Mouse (Mus musculus) heart, embryonic 14.5 days (tissue): ENCODE measurements around the gene Lrch1. TPM values are rescaled to one million over a fixed set of nuclear protein-coding genes. Genes with fewer than 3 reads are reported as not detected.

Source experiments
- ATAC-seq: fragments of 200-750 bp; cut with Nextera tagmentation; 2 replicates; pipeline ENCODE4 v1.8.0; 2017; ENCODE audit warnings: low read depth, moderate TSS enrichment; ENCODE audit not compliant: insufficient number of reproducible peaks, insufficient read depth, low FRiP score
- H3K27ac ChIP-seq, 2 experiments: fragments of 200-500 bp in 1 of 2; fragments of 300-500 bp in 1 of 2; sonication (generic) in 1 of 2; replicated peaks in 1 of 2; 2 replicates each; pipeline ENCODE4 v1.5.1; 2012 to 2014; ENCODE audit warnings: low read depth in 2 of 2, low read length in 2 of 2, control low read depth in 1 of 2, mild to moderate bottlenecking in 1 of 2, mixed read lengths in 1 of 2; ENCODE audit not compliant: control insufficient read depth in 1 of 2, insufficient read depth in 1 of 2
- H3K27me3 ChIP-seq: fragments of 300-500 bp; sonication (generic); 2 replicates; pipeline ENCODE4 v1.6.1; 2014; ENCODE audit warnings: mild to moderate bottlenecking, low read length, control low read depth; ENCODE audit not compliant: control insufficient read depth, insufficient read depth
- H3K36me3 ChIP-seq: fragments of 300-500 bp; sonication (generic); 2 replicates; pipeline ENCODE4 v1.6.1; 2014; ENCODE audit warnings: mild to moderate bottlenecking, control low read depth, low read length, mixed read lengths; ENCODE audit not compliant: control insufficient read depth, insufficient read depth
- H3K4me1 ChIP-seq, 2 experiments: fragments of 200-500 bp in 1 of 2; fragments of 300-500 bp in 1 of 2; sonication (generic) in 1 of 2; 2 replicates each; pipeline ENCODE4 v1.6.1; 2012 to 2014; ENCODE audit warnings: low read length in 2 of 2, control low read depth in 1 of 2, mixed read lengths in 1 of 2; ENCODE audit not compliant: control insufficient read depth in 2 of 2, insufficient read depth in 2 of 2
- H3K4me2 ChIP-seq: fragments of 300-500 bp; sonication (generic); 2 replicates; pipeline ENCODE4 v1.6.1; 2014; ENCODE audit warnings: mild to moderate bottlenecking, low read length
- H3K4me3 ChIP-seq, 2 experiments: fragments of 200-500 bp in 1 of 2; fragments of 300-500 bp in 1 of 2; sonication (generic) in 1 of 2; 2 replicates each; pipeline ENCODE4 v1.5.1; 2012 to 2014; ENCODE audit warnings: low read length in 2 of 2, mild to moderate bottlenecking in 2 of 2, control low read depth in 1 of 2, low read depth in 1 of 2, moderate library complexity in 1 of 2; ENCODE audit not compliant: control insufficient read depth in 1 of 2, insufficient read depth in 1 of 2
- H3K9ac ChIP-seq: fragments of 300-500 bp; sonication (generic); 2 replicates; pipeline ENCODE4 v1.6.1; 2014; ENCODE audit warnings: mild to moderate bottlenecking, low read length
- H3K9me3 ChIP-seq: fragments of 300-500 bp; sonication (generic); 2 replicates; pipeline ENCODE4 v1.6.1; 2016; ENCODE audit warnings: low read length, control low read depth; ENCODE audit not compliant: control insufficient read depth
- WGBS: fragments of 180-500 bp; shearing (Covaris S2); extraction: QIAGEN DNeasy Blood & Tissue Kit; methylation state at CpG from one replicate; pipeline ENCODE4 v1.1.7; 2014; 5-methylcytosine and 5-hydroxymethylcytosine counted together
- polyA plus RNA-seq: library from polyadenylated mRNA; unstranded; fragments of >200 nt; fragmentation: Nextera tagmentation; extraction: Ambion mirVana; gene quantifications from 2 replicates; pipeline ENCODE4 v1.2.1, GENCODE M21; 2014

The Lrch1 gene
- polyA plus RNA-seq, 1 experiment from 2014 or later: 11.4 TPM

DNA sequence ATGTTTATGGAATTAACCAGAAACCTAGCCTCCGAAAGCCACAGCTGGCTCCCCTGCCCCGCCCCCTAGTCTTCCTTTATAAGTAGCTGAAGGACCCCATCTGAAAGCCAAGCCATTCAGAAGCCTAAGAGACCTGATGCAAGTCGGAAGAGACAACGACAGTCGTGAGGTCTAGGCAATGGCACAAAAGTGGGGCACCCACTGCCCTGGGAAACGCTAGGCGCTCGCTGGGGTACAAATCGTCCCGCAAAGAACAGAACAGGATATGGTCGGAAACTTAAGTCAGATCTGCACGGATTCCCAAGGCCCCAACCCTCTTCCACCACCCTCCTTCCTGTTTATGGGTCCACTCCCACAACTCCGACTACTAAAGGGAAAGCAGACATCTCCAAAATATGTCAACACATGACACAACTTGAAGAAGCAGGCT lies 1.3 kb downstream of the Lrch1 start:
- H3K9ac ChIP-seq: peak overlapping the region; percentile 93
- H3K4me1 ChIP-seq: peaks cover 8 to 26% of the 10 kb centered on the region in 2 experiments
- ATAC-seq: no peak
- H3K27me3 ChIP-seq: no peaks in the 10 kb centered on the region
- no peaks in the 10 kb centered on the region for H3K9me3 ChIP-seq
- peak overlapping the region; percentile 85 to 93 for H3K27ac ChIP-seq
- H3K4me2 ChIP-seq: peak overlapping the region; percentile 89
- WGBS: 2% methylated on average over 13 of the region's 13 CpGs
- no peaks in the 10 kb centered on the region for H3K36me3 ChIP-seq
- peak overlapping the region; percentile 67 to 94 for H3K4me3 ChIP-seq

GRCm38 (mm10) chr14:74945266-74946215 lies 2.1 kb downstream of the Lrch1 start:
- H3K27ac ChIP-seq: peak overlapping the region in 1 of 2 experiments; percentile 93; a peak in 2 of 4 replicates
- no peak for ATAC-seq
- WGBS: 51% methylated on average over 11 of the region's 11 CpGs
- H3K4me3 ChIP-seq: peak overlapping the region; percentile 67 to 94; a peak in 3 of 4 replicates
- H3K4me2 ChIP-seq: peak overlapping the region; percentile 89
- H3K4me1 ChIP-seq: peaks cover 8 to 26% of the 10 kb centered on the region in 2 experiments
- H3K9me3 ChIP-seq: no peaks in the 10 kb centered on the region
- peaks cover 5% of the 10 kb centered on the region; the same call in 1 of the 2 replicates for H3K36me3 ChIP-seq
- H3K27me3 ChIP-seq: no peaks in the 10 kb centered on the region
- H3K9ac ChIP-seq: peak overlapping the region; percentile 93

GRCm38 (mm10) chr14:74944128-74944755 lies 3.4 kb downstream of the Lrch1 start:
- Histone ChIP-seq H3K4me3 (no peak overlapping the region), H3K27me3 (no peaks in the 10 kb centered on the region), H3K9ac (no peak overlapping the region), H3K36me3 (peaks cover 5% of the 10 kb centered on the region; the same call in 1 of the 2 replicates), H3K9me3 (no peaks in the 10 kb centered on the region), H3K4me2 (no peak overlapping the region), H3K27ac (no peak overlapping the region), H3K4me1 (peaks cover 8 to 27% of the 10 kb centered on the region in 2 experiments)
- WGBS: 85% methylated on average over 7 of the region's 7 CpGs
- ATAC-seq: no peak

DNA sequence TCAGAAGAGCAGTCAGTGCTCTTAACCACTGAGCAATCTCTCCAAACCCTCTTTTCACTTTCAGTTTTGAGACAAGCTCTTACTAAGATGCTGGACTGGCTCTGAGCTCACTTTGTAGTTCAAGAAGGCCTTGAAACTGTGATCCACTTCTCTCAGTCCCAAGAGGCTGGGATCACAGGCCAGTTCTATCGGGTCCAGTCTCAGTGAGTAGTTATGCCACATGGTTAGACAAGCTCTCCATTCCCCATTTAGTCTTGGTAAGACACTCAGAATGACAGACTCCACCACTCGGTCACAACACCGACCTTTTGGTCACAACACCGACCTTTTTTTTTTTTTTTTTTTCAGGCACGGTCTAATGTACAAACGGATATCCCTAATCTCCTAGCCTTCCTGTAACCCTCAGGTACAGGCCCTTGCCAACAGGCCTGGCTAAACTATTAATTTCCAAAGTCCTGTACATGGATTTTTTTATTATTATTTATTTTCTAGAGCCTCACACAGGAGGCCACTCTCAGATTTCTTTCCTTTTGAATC lies 4.0 kb downstream of the Lrch1 start:
- Histone ChIP-seq H3K9ac (no peak overlapping the region), H3K4me3 (no peak overlapping the region), H3K4me1 (peaks cover 8 to 27% of the 10 kb centered on the region in 2 experiments), H3K9me3 (no peaks in the 10 kb centered on the region), H3K27ac (no peak overlapping the region), H3K27me3 (no peaks in the 10 kb centered on the region), H3K36me3 (peaks cover 5% of the 10 kb centered on the region; the same call in 1 of the 2 replicates), H3K4me2 (no peak overlapping the region)
- ATAC-seq: no peak
- WGBS: 74% methylated on average over 6 of the region's 6 CpGs

DNA sequence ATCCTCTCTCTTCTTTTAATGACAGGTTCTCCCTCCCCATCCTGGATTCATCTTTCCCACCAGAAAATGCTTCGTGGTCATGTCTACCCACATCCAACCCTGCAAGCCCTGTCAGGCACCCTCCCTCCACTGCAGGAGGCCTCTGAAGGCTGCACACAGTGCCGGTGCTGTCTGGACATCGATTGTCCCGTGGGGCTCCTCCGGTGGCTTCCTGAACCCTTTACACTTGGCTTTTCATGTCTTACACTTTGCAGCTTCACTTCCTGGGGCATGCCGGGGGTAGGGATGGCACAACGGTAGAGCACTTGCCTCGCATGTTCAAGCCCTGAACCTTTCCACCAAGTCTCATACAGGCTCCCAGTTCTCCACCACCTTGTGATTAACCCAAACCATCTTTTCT lies 4.7 kb downstream of the Lrch1 start:
- H3K9me3 ChIP-seq: no peaks in the 10 kb centered on the region
- H3K36me3 ChIP-seq: peaks cover 5% of the 10 kb centered on the region; the same call in 1 of the 2 replicates
- no peak overlapping the region for H3K4me3 ChIP-seq
- no peak overlapping the region for H3K27ac ChIP-seq
- no peaks in the 10 kb centered on the region for H3K27me3 ChIP-seq
- H3K4me2 ChIP-seq: no peak overlapping the region
- ATAC-seq: no peak
- peaks cover 6 to 21% of the 10 kb centered on the region in 2 experiments; a peak in 3 of 4 replicates for H3K4me1 ChIP-seq
- WGBS: 52% methylated on average over 8 of the region's 8 CpGs
- no peak overlapping the region for H3K9ac ChIP-seq

DNA sequence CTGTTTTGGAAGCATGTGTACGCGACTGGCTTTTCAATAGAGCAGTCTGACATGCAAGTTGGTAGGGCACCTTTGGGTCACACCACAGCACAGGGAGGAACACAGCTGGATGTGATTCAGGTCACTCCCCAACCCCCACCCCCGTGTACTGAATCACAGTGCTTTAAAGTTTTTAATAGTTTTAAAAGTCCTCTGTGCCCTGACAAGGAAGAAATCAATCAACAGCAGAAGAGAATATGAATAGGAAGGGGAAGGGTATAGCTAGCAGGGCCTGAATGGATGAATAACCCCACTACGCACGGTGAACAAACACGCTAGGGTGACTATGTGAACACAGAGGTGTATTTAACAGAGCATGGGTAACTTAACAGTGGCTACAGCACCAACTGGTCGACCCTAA lies 6.1 kb downstream of the Lrch1 start:
- 90% methylated on average over 7 of the region's 7 CpGs for WGBS
- no peak overlapping the region for H3K4me3 ChIP-seq
- H3K4me2 ChIP-seq: no peak overlapping the region
- ATAC-seq: no peak
- peaks cover 5% of the 10 kb centered on the region; the same call in 1 of the 2 replicates for H3K36me3 ChIP-seq
- H3K9me3 ChIP-seq: no peaks in the 10 kb centered on the region
- peaks cover 6 to 20% of the 10 kb centered on the region in 2 experiments; a peak in 3 of 4 replicates for H3K4me1 ChIP-seq
- no peaks in the 10 kb centered on the region for H3K27me3 ChIP-seq
- H3K9ac ChIP-seq: no peak overlapping the region
- no peak overlapping the region for H3K27ac ChIP-seq

DNA sequence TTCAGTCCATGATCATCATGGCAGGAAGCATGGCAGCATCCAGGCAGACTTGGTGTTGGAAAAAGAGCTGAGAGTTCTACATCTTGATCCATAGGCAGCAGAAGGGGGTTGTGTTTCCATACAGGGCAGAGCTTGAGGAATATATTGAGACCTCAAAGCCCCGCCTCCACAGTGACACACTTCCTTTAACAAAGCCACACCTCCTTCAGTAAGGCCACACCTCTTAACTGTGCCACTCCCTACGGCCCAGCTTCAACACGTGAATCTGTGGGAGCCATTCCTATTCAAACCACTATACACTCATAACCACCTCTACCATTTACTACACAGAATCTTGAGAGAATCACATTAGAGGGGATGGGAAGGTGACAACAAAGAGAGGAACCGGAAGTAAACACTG lies 6.9 kb downstream of the Lrch1 start:
- H3K27ac ChIP-seq: no peak overlapping the region
- no peak overlapping the region for H3K4me3 ChIP-seq
- ATAC-seq: no peak
- WGBS: 82% methylated on average over 4 of the region's 4 CpGs
- H3K36me3 ChIP-seq: peaks cover 5% of the 10 kb centered on the region; the same call in 1 of the 2 replicates
- H3K9me3 ChIP-seq: no peaks in the 10 kb centered on the region
- no peaks in the 10 kb centered on the region for H3K27me3 ChIP-seq
- no peak overlapping the region for H3K4me2 ChIP-seq
- peaks cover 6 to 16% of the 10 kb centered on the region in 2 experiments; a peak in 3 of 4 replicates for H3K4me1 ChIP-seq
- no peak overlapping the region for H3K9ac ChIP-seq
